Comparison of ENCODE assay signal across 8 mouse cellular contexts in the genomic region with DNA sequence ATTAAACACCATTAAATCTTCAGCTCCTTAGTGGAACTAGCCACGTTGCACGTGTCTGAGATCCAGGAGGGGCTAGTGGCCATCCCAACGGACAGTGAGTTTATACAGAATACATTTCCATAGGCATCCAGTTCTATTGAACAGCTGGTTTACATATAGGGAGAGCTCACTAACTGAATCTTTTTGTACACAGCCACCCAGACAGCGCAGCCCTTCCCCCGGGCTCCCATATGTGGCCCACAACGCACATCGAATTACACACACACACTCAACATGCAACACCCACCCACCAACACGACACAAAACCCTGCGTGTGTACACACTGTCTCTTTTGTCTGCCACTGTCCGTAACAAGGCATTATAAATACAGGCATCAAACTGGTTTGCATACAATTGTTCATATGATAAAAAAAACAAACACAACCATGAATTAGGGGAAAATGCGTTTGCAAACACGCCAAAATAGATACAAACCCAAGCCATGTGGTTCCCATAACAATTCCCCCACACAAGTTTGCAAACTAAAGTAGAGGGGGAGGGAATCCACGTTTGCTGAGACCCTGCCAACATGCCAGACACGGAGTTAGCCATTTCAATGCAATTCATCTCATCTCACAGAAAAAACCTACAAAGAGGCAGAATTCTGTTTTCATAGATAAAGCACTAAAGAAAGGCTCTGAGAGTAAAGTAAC. TPM values are rescaled to one million over a fixed set of nuclear protein-coding genes. Genes with fewer than 3 reads are reported as not detected.
DNase-seq lines count a peak whose midpoint lies in the region; ATAC-seq lines count a peak whose summit lies in the region.

No protein-coding gene starts in this region.

- peak overlapping the region; percentile 72 for H3K9ac ChIP-seq in heart, embryonic 16.5 days (ENCODE audit: low read length)
- peak overlapping the region; percentile 44 for H3K9ac ChIP-seq in embryonic facial prominence, embryonic 12.5 days
- H3K9ac ChIP-seq in intestine, embryonic 14.5 days (ENCODE audit: low read length) = peak overlapping the region; percentile 7; the same call in 1 of the 2 replicates
- H3K9ac ChIP-seq in midbrain, embryonic 16.5 days (ENCODE audit: low read depth, low read length) = peak overlapping the region; percentile 68

- no peaks in the 10 kb centered on the region for H3K36me3 ChIP-seq in heart, embryonic 16.5 days (ENCODE audit: control insufficient read depth, insufficient read depth)
- H3K36me3 ChIP-seq in embryonic facial prominence, embryonic 12.5 days = no peaks in the 10 kb centered on the region
- no peaks in the 10 kb centered on the region for H3K36me3 ChIP-seq in intestine, embryonic 14.5 days (ENCODE audit: control insufficient read depth, insufficient read depth, low read length)
- no peaks in the 10 kb centered on the region for H3K36me3 ChIP-seq in midbrain, embryonic 16.5 days (ENCODE audit: control insufficient read depth, insufficient read depth, low read length)

- H3K9me3 ChIP-seq in heart, embryonic 16.5 days (replicated peaks; ENCODE audit: control insufficient read depth, low read length) = no peaks in the 10 kb centered on the region
- no peaks in the 10 kb centered on the region for H3K9me3 ChIP-seq in embryonic facial prominence, embryonic 12.5 days
- H3K9me3 ChIP-seq in intestine, embryonic 14.5 days (ENCODE audit: control insufficient read depth, low read length) = 0 out of 2 replicates have a peak, but pooled peaks cover 2% of the 10 kb centered on the region
- H3K9me3 ChIP-seq in midbrain, embryonic 16.5 days (replicated peaks; ENCODE audit: control insufficient read depth, low read length, poor library complexity, severe bottlenecking) = no peaks in the 10 kb centered on the region

- no peak for ATAC-seq in heart, embryonic 16.5 days (replicated peaks; ENCODE audit: extremely low read depth, insufficient read depth, low FRiP score)
- ATAC-seq in embryonic facial prominence, embryonic 12.5 days (ENCODE audit: insufficient number of reproducible peaks, insufficient read depth, low FRiP score, low TSS enrichment) = peak; percentile 57; the same call in 1 of the 2 replicates
- no peak; the same call in 1 of the 2 replicates for ATAC-seq in intestine, embryonic 14.5 days (replicated peaks; ENCODE audit: low FRiP score, low TSS enrichment, low read depth)
- ATAC-seq in midbrain, embryonic 16.5 days = 0 out of 2 replicates have a peak, but pooled peaks have one; percentile 18

- H3K27ac ChIP-seq in heart, embryonic 16.5 days (ENCODE audit: low read length) = no peak overlapping the region
- H3K27ac ChIP-seq in embryonic facial prominence, embryonic 12.5 days = peak overlapping the region; percentile 81
- peak overlapping the region; percentile 72 for H3K27ac ChIP-seq in intestine, embryonic 14.5 days (ENCODE audit: low read depth)
- peak overlapping the region; percentile 70 for H3K27ac ChIP-seq in midbrain, embryonic 16.5 days (ENCODE audit: low read length)

- H3K4me3 ChIP-seq in heart, embryonic 16.5 days (ENCODE audit: low read length) = peak overlapping the region; percentile 50
- peak overlapping the region; percentile 31 for H3K4me3 ChIP-seq in embryonic facial prominence, embryonic 12.5 days
- peak overlapping the region; percentile 32; the same call in 1 of the 2 replicates for H3K4me3 ChIP-seq in intestine, embryonic 14.5 days (ENCODE audit: low read depth, low read length)
- H3K4me3 ChIP-seq in midbrain, embryonic 16.5 days (ENCODE audit: low read depth, low read length) = peak overlapping the region; percentile 46

- peaks cover 19% of the 10 kb centered on the region for H3K4me1 ChIP-seq in heart, embryonic 16.5 days (ENCODE audit: control insufficient read depth, insufficient read depth, low read length)
- peaks cover 14% of the 10 kb centered on the region for H3K4me1 ChIP-seq in embryonic facial prominence, embryonic 12.5 days
- peaks cover 27% of the 10 kb centered on the region for H3K4me1 ChIP-seq in intestine, embryonic 14.5 days (replicated peaks; ENCODE audit: control insufficient read depth, insufficient read depth, low read length)
- peaks cover 14% of the 10 kb centered on the region for H3K4me1 ChIP-seq in midbrain, embryonic 16.5 days (ENCODE audit: control insufficient read depth, insufficient read depth, low read length)

- H3K27me3 ChIP-seq in heart, embryonic 16.5 days (ENCODE audit: control insufficient read depth, insufficient read depth, low read length) = no peaks in the 10 kb centered on the region
- H3K27me3 ChIP-seq in embryonic facial prominence, embryonic 12.5 days = no peaks in the 10 kb centered on the region
- no peaks in the 10 kb centered on the region for H3K27me3 ChIP-seq in intestine, embryonic 14.5 days (replicated peaks; ENCODE audit: control insufficient read depth, insufficient read depth, low read length)
- H3K27me3 ChIP-seq in midbrain, embryonic 16.5 days (ENCODE audit: control insufficient read depth, insufficient read depth, low read depth, low read length) = no peaks in the 10 kb centered on the region

- H3K4me2 ChIP-seq in heart, embryonic 16.5 days (ENCODE audit: low read depth, low read length) = peak overlapping the region; percentile 80
- peak overlapping the region; percentile 71 for H3K4me2 ChIP-seq in embryonic facial prominence, embryonic 12.5 days (replicated peaks)
- H3K4me2 ChIP-seq in intestine, embryonic 14.5 days (ENCODE audit: low read length) = peak overlapping the region; percentile 51
- peak overlapping the region; percentile 86 for H3K4me2 ChIP-seq in midbrain, embryonic 16.5 days (ENCODE audit: low read length)

- DNase-seq in heart, adult 8-10 months (ENCODE audit: low spot score) = no peak
- DNase-seq in intestine, embryonic 14.5 days (ENCODE audit: low spot score) = no peak
- DNase-seq in gastrocnemius, adult 8-10 months (ENCODE audit: low spot score in 2 of 2) = no peak
- no peak for DNase-seq in cerebellum, adult 9-11 months
- no peak for DNase-seq in right cerebral cortex, adult 18-20 months

- 57% methylated on average over 14 of the region's 14 CpGs for WGBS in heart, embryonic 16.5 days
- WGBS in embryonic facial prominence, embryonic 12.5 days = 32% methylated on average over 14 of the region's 14 CpGs
- 30% methylated on average over 14 of the region's 14 CpGs for WGBS in intestine, embryonic 14.5 days
- WGBS in midbrain, embryonic 16.5 days = 46% methylated on average over 14 of the region's 14 CpGs

RNA-seq across cellular contexts. Expression of gene BC030867, which starts 3.0 kb away (rescaled TPM):
- 11.8 and 12.3 TPM in 2 replicates for polyA plus RNA-seq in heart, embryonic 16.5 days (2015; fragmentation: Nextera tagmentation; extraction: Ambion mirVana)
- under 1 TPM; 0.12 to 0.23 (median 0.18) TPM for total RNA-seq in heart, adult 8-10 months (2022)
- polyA plus RNA-seq in embryonic facial prominence, embryonic 12.5 days (2016; fragmentation: Nextera tagmentation; extraction: Ambion mirVana) = 20.6 and 21.7 TPM in 2 replicates
- polyA plus RNA-seq in intestine, embryonic 14.5 days (2014; fragmentation: Nextera tagmentation; extraction: Ambion mirVana) = 16.5 and 16.6 TPM in 2 replicates
- 1.6 and 1.8 TPM in 2 replicates for polyA plus RNA-seq in midbrain, embryonic 16.5 days (2015; fragmentation: Nextera tagmentation; extraction: Ambion mirVana)
- not detected for total RNA-seq in gastrocnemius, adult 8-10 months (2022)

RNA-seq across cellular contexts. Expression of gene Hdac5, which starts 15.8 kb away (rescaled TPM):
- polyA plus RNA-seq in heart, embryonic 16.5 days (2015; fragmentation: Nextera tagmentation; extraction: Ambion mirVana) = 86.7 and 96.4 TPM in 2 replicates
- 100 to 1,000 TPM; 114 to 136 (median 121) TPM for total RNA-seq in heart, adult 8-10 months (2022)
- 70.0 and 80.0 TPM in 2 replicates for polyA plus RNA-seq in embryonic facial prominence, embryonic 12.5 days (2016; fragmentation: Nextera tagmentation; extraction: Ambion mirVana)
- polyA plus RNA-seq in intestine, embryonic 14.5 days (2014; fragmentation: Nextera tagmentation; extraction: Ambion mirVana) = 45.4 and 53.2 TPM in 2 replicates
- 74.4 and 76.3 TPM in 2 replicates for polyA plus RNA-seq in midbrain, embryonic 16.5 days (2015; fragmentation: Nextera tagmentation; extraction: Ambion mirVana)
- 10 to 100 TPM; 77.5 to 86.2 (median 83.2) TPM for total RNA-seq in gastrocnemius, adult 8-10 months (2022)

RNA-seq across cellular contexts. Expression of gene Asb16, which starts 22.8 kb away (rescaled TPM):
- polyA plus RNA-seq in heart, embryonic 16.5 days (2015; fragmentation: Nextera tagmentation; extraction: Ambion mirVana) = 0.08 and 0.09 TPM in 2 replicates
- 1 to 10 TPM; 1.3 to 1.6 (median 1.5) TPM for total RNA-seq in heart, adult 8-10 months (2022)
- polyA plus RNA-seq in embryonic facial prominence, embryonic 12.5 days (2016; fragmentation: Nextera tagmentation; extraction: Ambion mirVana) = 0.10 and 0.18 TPM in 2 replicates
- 0.08 and 0.16 TPM in 2 replicates for polyA plus RNA-seq in intestine, embryonic 14.5 days (2014; fragmentation: Nextera tagmentation; extraction: Ambion mirVana)
- polyA plus RNA-seq in midbrain, embryonic 16.5 days (2015; fragmentation: Nextera tagmentation; extraction: Ambion mirVana) = 0.07 and 0.10 TPM in 2 replicates
- 10 to 100 TPM; 92.5 to 99.3 (median 93.6) TPM for total RNA-seq in gastrocnemius, adult 8-10 months (2022)

RNA-seq across cellular contexts. Expression of gene Tmub2, which starts 39.0 kb away (rescaled TPM):
- 42.6 and 44.9 TPM in 2 replicates for polyA plus RNA-seq in heart, embryonic 16.5 days (2015; fragmentation: Nextera tagmentation; extraction: Ambion mirVana)
- total RNA-seq in heart, adult 8-10 months (2022) = 10 to 100 TPM; 27.0 to 28.1 (median 27.6) TPM
- polyA plus RNA-seq in embryonic facial prominence, embryonic 12.5 days (2016; fragmentation: Nextera tagmentation; extraction: Ambion mirVana) = 48.9 and 53.6 TPM in 2 replicates
- polyA plus RNA-seq in intestine, embryonic 14.5 days (2014; fragmentation: Nextera tagmentation; extraction: Ambion mirVana) = 50.5 and 55.5 TPM in 2 replicates
- polyA plus RNA-seq in midbrain, embryonic 16.5 days (2015; fragmentation: Nextera tagmentation; extraction: Ambion mirVana) = 72.8 and 78.5 TPM in 2 replicates
- 10 to 100 TPM; 14.7 to 15.8 (median 15.0) TPM for total RNA-seq in gastrocnemius, adult 8-10 months (2022)

RNA-seq across cellular contexts. Expression of gene Atxn7l3, which starts 50.7 kb away (rescaled TPM):
- 7.1 and 9.1 TPM in 2 replicates for polyA plus RNA-seq in heart, embryonic 16.5 days (2015; fragmentation: Nextera tagmentation; extraction: Ambion mirVana)
- total RNA-seq in heart, adult 8-10 months (2022) = 10 to 100 TPM; 17.7 to 21.1 (median 20.1) TPM
- 25.0 and 26.1 TPM in 2 replicates for polyA plus RNA-seq in embryonic facial prominence, embryonic 12.5 days (2016; fragmentation: Nextera tagmentation; extraction: Ambion mirVana)
- 17.5 and 18.1 TPM in 2 replicates for polyA plus RNA-seq in intestine, embryonic 14.5 days (2014; fragmentation: Nextera tagmentation; extraction: Ambion mirVana)
- polyA plus RNA-seq in midbrain, embryonic 16.5 days (2015; fragmentation: Nextera tagmentation; extraction: Ambion mirVana) = 28.3 and 28.9 TPM in 2 replicates
- total RNA-seq in gastrocnemius, adult 8-10 months (2022) = 10 to 100 TPM in 3 of 4 experiments, 1 to 10 TPM in 1; 9.3 to 14.5 (median 11.1) TPM

Comparison
In these comparisons a context has a peak if more than half of its experiments do, and no peak if none do; other contexts are left out.
1. ATAC-seq: peak in embryonic facial prominence, embryonic 12.5 days (single experiment) and midbrain, embryonic 16.5 days (single experiment); none in heart, embryonic 16.5 days (single experiment) and intestine, embryonic 14.5 days (single experiment).
2. H3K9ac ChIP-seq: peak in every context shown above with its lines; median percentile 72 in heart, embryonic 16.5 days; 68 in midbrain, embryonic 16.5 days; 44 in embryonic facial prominence, embryonic 12.5 days; 7 in intestine, embryonic 14.5 days.
3. Peak in every context shown above with its lines, with median percentiles within 50 percentile points of each other: H3K4me2 ChIP-seq and H3K4me3 ChIP-seq.